Mouse (Mus musculus) inflammation-experienced regulatory T-cells, adult 6 months (primary cell): Measurements from ENCODE around the gene Spag6l. TPM values are rescaled to one million over a fixed set of nuclear protein-coding genes. Genes with fewer than 3 reads are reported as not detected.

Experiments used
- polyA plus RNA-seq, 3 experiments: library from polyadenylated mRNA; unstranded; fragments of 100-300 nt; shearing (Covaris generic); gene quantifications; one replicate each; pipeline ENCODE4 v1.2.1; 2017

Spag6l gene
- polyA plus RNA-seq, 3 experiments from 2014 or later, result not detected

Other genes starting within 250 kb of the Spag6l start
- gene Fgd4, start 228.9 kb downstream of the Spag6l start, polyA plus RNA-seq, result under 1 TPM in 2 of 3 experiments, not detected in 1; 0.08 to 0.34 TPM
- not detected for gene Olfr19, start 153.1 kb downstream of the Spag6l start, polyA plus RNA-seq
- gene Igll1, start 34.5 kb upstream of the Spag6l start, polyA plus RNA-seq, result not detected
- gene Top3b, start 41.3 kb upstream of the Spag6l start, polyA plus RNA-seq, result 10 to 100 TPM; 38.9 to 76.8 (median 55.8) TPM
- 1 to 10 TPM in 2 of 3 experiments, not detected in 1; 1.2 to 1.4 TPM for gene Vpreb1, start 41.4 kb upstream of the Spag6l start, polyA plus RNA-seq
- gene Ppm1f, start 67.0 kb upstream of the Spag6l start, polyA plus RNA-seq, result 10 to 100 TPM; 11.1 to 13.0 (median 11.7) TPM
- 10 to 100 TPM; 30.0 to 37.9 (median 31.0) TPM for gene Mapk1, start 153.9 kb upstream of the Spag6l start, polyA plus RNA-seq
- 1 to 10 TPM; 4.6 to 7.0 (median 7.0) TPM for gene Ypel1, start 240.2 kb upstream of the Spag6l start, polyA plus RNA-seq